Mouse (Mus musculus) brain, embryonic 14.5 days (tissue): Measurements from ENCODE around the gene Bche.

Experiments used
- CTCF ChIP-seq: fragments of 200-500 bp; IDR thresholded peaks from 2 replicates; pipeline ENCODE4 v1.5.1; 2012; ENCODE audit warnings: inconsistent platforms, mild to moderate bottlenecking, moderate library complexity, borderline replicate concordance; ENCODE audit not compliant: insufficient read depth, insufficient read length; ENCODE audit errors: extremely low read depth
- POLR2A ChIP-seq: fragments of 200-500 bp; IDR thresholded peaks from 2 replicates; pipeline ENCODE4 v1.6.1; 2012; ENCODE audit warnings: mild to moderate bottlenecking, inconsistent platforms, borderline replicate concordance; ENCODE audit not compliant: poor library complexity, insufficient read depth, insufficient read length, severe bottlenecking; ENCODE audit errors: extremely low read depth

DNA sequence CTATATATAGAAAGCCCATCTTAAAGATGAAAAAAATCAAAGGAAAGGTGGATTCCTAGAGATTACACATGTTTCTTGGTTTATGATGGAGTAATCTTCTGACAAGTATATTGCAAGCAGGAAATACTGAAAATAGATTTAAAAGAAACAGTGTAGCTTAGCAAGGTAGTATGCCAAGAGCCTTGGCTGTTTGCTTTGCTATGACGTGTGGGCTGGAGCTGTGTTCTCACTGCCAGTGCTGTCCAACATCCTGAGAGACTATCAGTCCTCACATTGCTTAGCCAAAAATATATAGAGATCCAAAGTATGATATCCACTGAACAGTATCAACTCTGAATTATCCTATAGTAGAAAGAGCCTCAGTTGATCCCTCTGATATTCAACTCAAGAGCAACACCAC lies 9.3 kb downstream of the Bche start:
- TF ChIP-seq CTCF (no peak), POLR2A (no peak)
